Mouse (Mus musculus): ENCODE measurements at regions not wholly inside any gene's neighbourhood (a gene's known extent, or its start where the extent isn't known, plus 50 kb on each side); places are given as distances from the start of the nearest gene placed in this dataset.

GRCm38 (mm10) chr11:117601147-117601546 lies 52.9 kb upstream of the Tnrc6c start:
- no peak for TF ChIP-seq POLR2A (IDR thresholded peaks at IDR 0.05; ENCODE audit: control insufficient read depth, extremely low read depth, insufficient read depth, low read length, poor library complexity)
- no peak for TF ChIP-seq CTCF (IDR thresholded peaks at IDR 0.05; ENCODE audit: borderline replicate concordance, control insufficient read depth, extremely low read depth, insufficient read depth, low read length, poor library complexity)

All from thymus, adult 2 months (tissue).